Mouse (Mus musculus) lung, postnatal 0 days (tissue): ENCODE results near the gene Dhdh. TPM values are rescaled to one million over a fixed set of nuclear protein-coding genes. Genes with fewer than 3 reads are reported as not detected.
"Not testable (repeated sequence)": the region's sequence is repeated elsewhere in the genome, so short reads cannot be mapped to it uniquely, and the experiment has no call there.

Source experiments
- ATAC-seq: fragments of 200-750 bp; cut with Nextera tagmentation; 2 replicates; pipeline ENCODE4 v1.8.0; 2017; ENCODE audit warnings: moderate library complexity
- DNase-seq: peaks from one replicate; pipeline ENCODE4 v3.0.0-alpha.2; 2016; ENCODE audit warnings: low spot score
- H3K27ac ChIP-seq: fragments of 300-500 bp; sonication (generic); 2 replicates; pipeline ENCODE4 v1.5.1; 2014; ENCODE audit warnings: antibody characterized with exemption, mild to moderate bottlenecking, low read length, mixed read lengths
- H3K27me3 ChIP-seq: fragments of 300-500 bp; sonication (generic); replicated peaks from 2 replicates; pipeline ENCODE4 v1.6.1; 2014; ENCODE audit warnings: low read length, mixed read lengths; ENCODE audit not compliant: insufficient read depth
- H3K36me3 ChIP-seq: fragments of 300-500 bp; sonication (generic); 2 replicates; pipeline ENCODE4 v1.6.1; 2014; ENCODE audit warnings: low read length, mixed read lengths; ENCODE audit not compliant: insufficient read depth
- H3K4me1 ChIP-seq: fragments of 300-500 bp; sonication (generic); 2 replicates; pipeline ENCODE4 v1.6.1; 2014; ENCODE audit warnings: antibody characterized with exemption, low read depth, low read length, mixed read lengths; ENCODE audit not compliant: insufficient read depth
- H3K4me2 ChIP-seq: fragments of 300-500 bp; sonication (generic); replicated peaks from 2 replicates; pipeline ENCODE4 v1.6.1; 2014; ENCODE audit warnings: low read depth, mild to moderate bottlenecking, low read length, moderate library complexity, mixed read lengths
- H3K4me3 ChIP-seq: fragments of 300-500 bp; sonication (generic); 2 replicates; pipeline ENCODE4 v1.5.1; 2014; ENCODE audit warnings: low read depth, low read length
- H3K9ac ChIP-seq: fragments of 300-500 bp; sonication (generic); replicated peaks from 2 replicates; pipeline ENCODE4 v1.6.1; 2014; ENCODE audit warnings: low read depth, mild to moderate bottlenecking
- H3K9me3 ChIP-seq: fragments of 300-500 bp; sonication (generic); 2 replicates; pipeline ENCODE4 v1.6.1; 2016; ENCODE audit warnings: low read length, mixed read lengths
- CTCF ChIP-seq: IDR thresholded peaks from 2 replicates; pipeline ENCODE4 v1.5.1; 2016; ENCODE audit warnings: antibody characterized with exemption, mild to moderate bottlenecking
- EP300 ChIP-seq: IDR thresholded peaks from 2 replicates; pipeline ENCODE4 v1.6.1; 2016; ENCODE audit warnings: antibody characterized with exemption, mild to moderate bottlenecking, control low read depth
- WGBS: fragments of 180-500 bp; shearing (Covaris S2); extraction: QIAGEN DNeasy Blood & Tissue Kit; methylation state at CpG from one replicate; pipeline ENCODE4 v1.1.7; 2014; 5-methylcytosine and 5-hydroxymethylcytosine counted together
- polyA plus RNA-seq: library from polyadenylated mRNA; unstranded; fragments of >200 nt; fragmentation: Nextera tagmentation; extraction: Ambion mirVana; gene quantifications from 2 replicates; pipeline ENCODE4 v1.2.1, GENCODE M21; 2015

The Dhdh gene
- polyA plus RNA-seq, 1 experiment from 2014 or later = 3.5 TPM

DNA sequence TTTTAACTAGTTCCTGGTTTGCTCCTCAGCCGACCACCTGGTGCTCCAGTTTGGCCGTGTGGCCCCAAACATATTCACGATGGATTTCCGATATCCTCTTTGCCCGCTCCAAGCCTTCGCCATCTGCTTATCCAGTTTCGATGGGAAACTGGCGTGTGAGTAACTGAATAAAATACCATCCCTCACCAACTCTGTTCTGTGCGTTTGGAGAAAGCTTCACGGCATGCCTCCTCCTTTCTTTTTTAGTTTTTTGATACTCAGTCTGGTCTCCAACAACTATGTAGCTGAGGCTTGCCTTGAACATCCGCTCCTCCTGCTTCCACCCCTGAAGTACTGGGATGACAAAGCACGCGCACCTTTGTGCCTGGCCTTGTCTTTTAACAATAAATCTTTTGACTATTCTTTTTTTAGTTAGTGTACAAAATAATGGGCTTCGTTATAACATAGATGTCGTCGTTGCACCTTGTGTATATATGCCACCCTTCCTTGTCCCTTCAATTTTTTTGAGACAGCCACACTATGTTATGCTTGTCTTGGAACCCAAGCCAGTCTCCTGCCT, 33.7 kb upstream of the Dhdh start:
- Histone ChIP-seq H3K36me3 (peaks cover 5% of the 10 kb centered on the region; the same call in 1 of the 2 replicates), H3K9ac (no peak overlapping the region), H3K4me2 (peak overlapping the region; percentile 55), H3K27me3 (no peaks in the 10 kb centered on the region), H3K9me3 (no peaks in the 10 kb centered on the region), H3K4me1 (peaks cover 9% of the 10 kb centered on the region), H3K27ac (peak overlapping the region; percentile 79; the same call in 1 of the 2 replicates), H3K4me3 (peak overlapping the region; percentile 49)
- DNase-seq (no peak), ATAC-seq (no peak)
- WGBS = 54% methylated on average over 16 of the region's 16 CpGs
- no peak for TF ChIP-seq EP300
- TF ChIP-seq CTCF = no peak

DNA sequence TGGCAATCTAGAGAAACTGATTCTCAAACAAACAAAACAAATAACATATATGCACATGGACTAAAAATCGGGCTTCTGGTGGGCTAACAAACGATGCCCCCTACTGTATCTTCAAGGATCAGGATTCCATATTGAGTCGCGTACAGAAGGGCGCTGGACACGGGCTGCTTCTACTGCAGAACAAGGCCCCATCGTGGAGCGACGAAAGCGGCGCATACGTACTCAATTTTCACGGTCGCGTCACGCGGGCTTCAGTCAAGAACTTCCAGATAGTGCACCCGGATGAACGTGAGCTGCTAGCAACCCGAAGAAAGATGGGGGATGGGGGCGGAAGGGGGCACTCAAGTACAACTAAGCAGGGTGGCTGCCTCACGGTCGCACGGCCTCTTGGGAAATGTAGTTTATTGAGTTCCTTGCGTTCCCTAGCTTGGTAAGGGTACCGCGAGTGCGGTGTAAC, 33.2 kb upstream of the Dhdh start:
- ATAC-seq (peak; percentile 52), DNase-seq (peak; percentile 93)
- peaks cover 5% of the 10 kb centered on the region; the same call in 1 of the 2 replicates for H3K36me3 ChIP-seq
- WGBS = under 1% methylated on average over 28 of the region's 28 CpGs
- no peaks in the 10 kb centered on the region for H3K9me3 ChIP-seq
- 0 out of 2 replicates have a peak overlapping the region, but pooled peaks have one; percentile 41 for H3K9ac ChIP-seq
- H3K4me3 ChIP-seq = peak overlapping the region; percentile 49
- H3K4me2 ChIP-seq = peak overlapping the region; percentile 55
- no peaks in the 10 kb centered on the region for H3K27me3 ChIP-seq
- peak overlapping the region; percentile 79 for H3K27ac ChIP-seq
- TF ChIP-seq EP300 (no peak), CTCF (peak; percentile 49)
- H3K4me1 ChIP-seq = peaks cover 9% of the 10 kb centered on the region

DNA sequence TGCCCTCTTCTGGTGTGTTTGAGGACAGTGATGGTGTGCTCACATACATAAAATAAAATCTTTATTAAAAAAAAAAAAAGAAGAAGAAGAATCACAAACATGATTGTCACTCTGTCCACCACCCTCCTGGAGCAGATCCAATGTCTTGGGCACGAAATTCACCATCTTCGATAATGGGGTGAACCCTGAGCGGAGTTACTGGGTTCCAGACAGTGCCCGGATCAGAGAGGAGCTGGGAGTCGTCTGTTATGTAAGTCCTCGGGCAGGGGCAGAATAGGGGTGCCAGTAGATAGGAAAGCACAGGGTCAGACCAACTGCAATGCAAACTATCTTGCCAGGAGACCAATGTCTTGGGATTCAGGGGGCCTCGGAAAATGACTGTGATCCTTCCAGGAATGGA, 32.0 kb upstream of the Dhdh start:
- Histone ChIP-seq H3K36me3 (peaks cover 5% of the 10 kb centered on the region; the same call in 1 of the 2 replicates), H3K27me3 (no peaks in the 10 kb centered on the region), H3K4me1 (peaks cover 9% of the 10 kb centered on the region), H3K9me3 (no peaks in the 10 kb centered on the region), H3K9ac (no peak overlapping the region), H3K27ac (no peak overlapping the region), H3K4me2 (no peak overlapping the region), H3K4me3 (no peak overlapping the region)
- no peak for TF ChIP-seq EP300
- TF ChIP-seq CTCF = no peak
- DNase-seq = no peak
- no peak for ATAC-seq
- 90% methylated on average over 7 of the region's 7 CpGs for WGBS

DNA sequence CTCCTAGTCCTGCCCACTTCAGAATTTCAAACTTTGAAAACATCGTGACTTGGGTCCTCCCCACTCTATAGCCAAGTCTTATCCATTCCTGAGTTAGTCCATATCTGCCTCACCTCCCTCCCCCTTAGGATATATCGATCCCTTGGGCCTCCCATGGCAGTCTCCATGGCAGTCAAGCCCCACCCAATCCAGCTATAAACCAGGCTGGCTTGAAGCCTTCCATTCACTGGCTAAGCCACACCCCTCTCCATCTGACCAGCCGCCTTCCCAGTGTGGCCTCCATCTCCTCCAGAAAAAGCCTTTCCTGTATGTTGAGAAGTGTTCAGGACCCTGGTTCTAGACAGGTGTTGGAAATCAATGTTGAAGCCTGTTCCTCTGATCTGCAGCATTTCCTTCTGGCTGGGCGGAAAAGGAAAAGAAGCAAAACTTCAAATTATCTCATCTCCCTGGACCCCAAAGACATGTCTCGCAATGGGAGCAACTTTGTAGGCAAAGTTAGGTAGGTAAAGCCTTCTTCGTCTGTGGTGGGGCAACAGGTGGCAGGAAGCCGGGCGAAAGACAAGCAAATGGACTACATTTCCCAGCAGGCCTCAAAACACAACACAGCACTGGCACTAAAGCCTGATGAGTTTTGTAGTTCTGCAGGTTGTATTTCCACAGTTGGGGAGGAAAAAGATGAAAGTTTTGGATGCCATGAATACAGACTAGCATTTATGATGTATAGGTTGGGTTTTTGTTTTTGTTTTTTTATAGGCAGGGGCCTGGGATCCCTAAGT, 30.9 kb upstream of the Dhdh start:
- Histone ChIP-seq H3K36me3 (peaks cover 5% of the 10 kb centered on the region; the same call in 1 of the 2 replicates), H3K27me3 (no peaks in the 10 kb centered on the region), H3K27ac (no peak overlapping the region), H3K9ac (no peak overlapping the region), H3K4me2 (no peak overlapping the region), H3K4me3 (no peak overlapping the region), H3K4me1 (peaks cover 7% of the 10 kb centered on the region), H3K9me3 (no peaks in the 10 kb centered on the region)
- DNase-seq (no peak), ATAC-seq (no peak)
- WGBS = 78% methylated on average over 8 of the region's 8 CpGs
- no peak for TF ChIP-seq EP300

DNA sequence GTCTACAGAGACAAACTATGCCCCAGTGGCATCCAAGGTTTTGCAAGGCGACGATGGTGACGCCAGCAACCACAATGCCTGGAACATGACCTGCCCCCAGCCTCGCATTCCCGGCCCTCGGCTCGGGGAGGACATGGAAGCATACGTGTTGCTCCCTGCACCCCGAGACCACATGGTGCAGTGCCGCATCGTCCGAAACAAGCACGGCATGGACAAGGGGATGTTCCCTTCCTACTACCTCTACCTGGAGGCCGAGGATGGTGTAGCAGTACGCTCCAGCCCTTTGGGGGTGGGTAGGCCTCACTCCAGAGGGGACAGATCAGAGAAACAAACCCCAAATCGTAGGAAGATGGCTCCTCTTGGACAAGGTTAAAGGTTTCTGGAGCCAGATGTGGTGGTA, 30.0 kb upstream of the Dhdh start:
- Histone ChIP-seq H3K9ac (no peak overlapping the region), H3K27me3 (no peaks in the 10 kb centered on the region), H3K4me1 (peaks cover 5% of the 10 kb centered on the region; the same call in 1 of the 2 replicates), H3K4me3 (no peak overlapping the region), H3K4me2 (no peak overlapping the region), H3K9me3 (no peaks in the 10 kb centered on the region), H3K27ac (no peak overlapping the region), H3K36me3 (peaks cover 5% of the 10 kb centered on the region; the same call in 1 of the 2 replicates)
- DNase-seq (no peak), ATAC-seq (no peak)
- 88% methylated on average over 16 of the region's 16 CpGs for WGBS
- no peak for TF ChIP-seq EP300
- no peak for TF ChIP-seq CTCF

DNA sequence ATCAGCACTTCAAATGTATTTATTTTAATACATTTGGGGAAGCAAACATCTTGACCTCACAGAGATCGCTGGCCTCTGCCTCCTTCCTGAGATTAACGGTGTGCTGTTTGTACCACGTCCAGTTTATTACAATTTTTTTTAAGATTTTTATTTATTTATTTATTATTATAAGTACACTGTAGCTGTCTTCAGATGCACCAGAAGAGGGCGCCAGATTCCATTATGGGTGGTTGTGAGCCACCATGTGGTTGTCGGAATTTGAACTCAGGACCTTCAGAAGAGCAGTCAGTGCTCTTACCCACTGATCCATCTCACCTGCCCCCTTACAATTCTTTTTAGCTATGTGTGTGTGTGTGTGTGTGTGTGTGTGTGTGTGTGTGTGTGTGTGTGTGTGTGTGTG, 28.2 kb upstream of the Dhdh start:
- TF ChIP-seq CTCF = peak; percentile 44
- not testable (repeated sequence) for H3K27me3 ChIP-seq, ATAC-seq, H3K9ac ChIP-seq, DNase-seq, H3K4me2 ChIP-seq, H3K9me3 ChIP-seq, H3K4me3 ChIP-seq, H3K4me1 ChIP-seq, H3K27ac ChIP-seq, H3K36me3 ChIP-seq
- 60% methylated on average over 5 of the region's 5 CpGs for WGBS
